Mouse (Mus musculus) spleen, adult 18-20 months (tissue): Measurements from ENCODE around the gene 1700012P22Rik.

Experiments
- DNase-seq, 2 experiments: peaks; one replicate each; pipeline ENCODE4 v3.0.0; 2022; ENCODE audit warnings: mixed read lengths in 2 of 2

Gene 1700012P22Rik

DNA sequence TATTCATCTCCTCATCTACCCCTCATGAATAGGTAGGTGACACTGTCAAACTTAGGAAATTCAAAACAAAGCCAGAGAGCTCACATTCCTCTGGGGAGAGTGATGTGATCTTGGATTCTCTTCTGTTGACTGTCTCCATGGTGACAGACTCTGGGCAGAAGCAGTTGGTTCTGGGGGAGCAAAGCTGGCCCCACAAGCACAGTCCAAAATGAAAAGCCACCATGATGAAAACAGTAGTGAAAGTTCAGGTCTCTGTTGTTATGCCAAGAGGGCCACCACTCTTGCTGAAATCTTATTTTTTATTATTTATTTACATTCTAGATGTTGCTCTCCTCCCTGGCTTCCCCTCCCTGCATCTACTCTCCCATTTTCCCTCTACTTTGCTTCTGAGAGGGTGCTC lies at the start of gene 1700012P22Rik:
1700012P22Rik (minus strand) TSS at position 101 of the 400 bp plus-strand sequence.
- DNase-seq: no peak

DNA sequence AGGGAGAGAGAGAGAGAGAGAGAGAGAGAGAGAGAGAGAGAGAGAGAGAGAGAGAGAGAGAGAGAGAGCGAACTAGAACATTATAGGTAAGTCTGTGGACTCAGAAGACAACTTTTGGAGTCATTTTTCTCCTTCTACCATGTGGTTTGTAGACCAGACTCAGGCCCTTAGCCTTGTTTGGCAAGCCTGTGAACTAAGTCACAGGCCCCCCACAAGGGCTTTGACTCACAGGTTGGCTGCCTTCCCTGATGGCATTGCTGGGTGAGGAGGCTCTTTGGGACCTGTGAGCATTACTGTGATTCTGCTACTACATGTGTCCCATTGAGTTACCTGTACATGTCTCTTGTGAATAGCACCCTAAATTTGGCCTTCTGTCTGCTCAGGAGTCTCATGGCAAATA lies 29.5 kb upstream of the 1700012P22Rik start:
- no peak for DNase-seq

DNA sequence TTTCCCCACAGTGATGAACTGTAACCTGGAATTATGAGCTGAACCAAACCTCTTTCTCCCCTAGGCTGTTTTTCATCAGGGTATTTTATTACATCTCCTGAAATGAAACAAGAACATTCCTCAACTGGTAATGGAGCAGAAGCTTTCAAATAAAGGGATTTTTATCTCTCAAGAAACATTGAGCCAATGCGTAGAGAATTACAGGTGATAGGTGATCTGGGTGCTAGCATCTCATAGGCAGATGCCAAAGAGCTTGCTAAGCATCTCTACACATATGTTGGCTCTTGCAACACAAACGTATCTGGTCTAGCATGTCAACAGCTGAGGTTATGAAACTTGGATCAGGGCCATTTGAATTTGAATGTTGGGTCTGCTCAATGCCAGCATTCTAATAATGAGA lies 26.6 kb upstream of the 1700012P22Rik start:
- no peak for DNase-seq

DNA sequence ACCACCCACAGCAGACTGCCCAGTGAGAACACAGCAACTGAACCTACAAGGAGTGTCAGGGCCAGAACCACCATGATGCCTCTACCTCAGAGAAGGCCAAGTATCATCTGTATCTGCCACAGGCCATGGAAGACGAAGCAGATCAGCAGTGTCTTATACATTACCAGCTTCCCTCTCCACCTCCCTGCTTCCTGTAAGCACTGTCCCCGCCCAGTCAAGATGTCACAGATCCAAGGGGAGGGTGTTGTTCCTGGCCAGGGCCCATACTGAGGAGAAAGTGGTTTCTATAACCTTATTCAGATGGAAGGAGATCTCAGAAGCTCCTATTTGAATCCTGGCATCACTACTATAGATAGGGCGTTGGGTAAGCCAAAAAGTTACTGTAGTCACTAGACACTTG lies 25.1 kb upstream of the 1700012P22Rik start, which contains the start of gene Aadacl3:
Aadacl3 (minus strand) TSS at position 101 of the 400 bp plus-strand sequence.
- no peak for DNase-seq

DNA sequence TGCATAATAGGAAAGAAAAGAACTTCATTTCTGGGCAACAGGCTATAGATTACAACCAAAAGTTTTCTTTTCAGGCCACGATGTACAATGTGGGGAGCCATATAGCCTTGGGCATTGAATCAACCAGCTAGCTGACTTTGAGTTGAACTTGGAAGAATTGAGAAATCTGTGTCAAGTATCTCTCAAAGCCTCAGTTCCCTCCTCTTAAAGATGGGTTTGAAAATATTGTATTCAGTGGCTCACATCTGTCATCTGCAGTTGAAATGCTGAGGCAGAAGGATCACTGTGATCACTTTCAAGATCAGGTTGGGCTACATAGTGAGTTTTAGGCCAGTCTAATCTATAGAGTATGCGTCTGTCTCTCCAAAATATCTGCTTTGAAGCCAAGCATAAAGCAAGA lies 14.6 kb upstream of the 1700012P22Rik start, which contains the start of gene Gm9944:
Gm9944 (minus strand) TSS at position 101 of the 400 bp plus-strand sequence.
- DNase-seq: no peak

DNA sequence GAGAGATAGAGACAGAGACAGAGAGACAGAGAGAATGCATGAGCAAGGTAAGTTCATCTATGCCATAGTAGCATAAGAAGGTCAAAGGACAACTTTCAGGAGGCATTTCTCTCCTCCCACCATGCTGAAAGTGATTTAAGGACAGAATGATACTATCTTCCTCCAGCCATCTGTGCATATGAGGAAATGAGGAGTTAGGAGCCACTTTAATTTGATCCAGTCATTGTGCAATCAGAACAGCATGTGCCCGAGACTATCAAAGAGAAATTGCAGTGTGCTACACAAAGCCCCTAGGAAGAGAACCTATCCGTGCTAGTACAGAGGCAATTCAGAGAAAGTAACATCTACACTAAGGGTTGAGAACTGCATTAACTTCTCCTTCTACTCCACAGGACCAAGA lies 10.0 kb upstream of the 1700012P22Rik start:
- no peak for DNase-seq

DNA sequence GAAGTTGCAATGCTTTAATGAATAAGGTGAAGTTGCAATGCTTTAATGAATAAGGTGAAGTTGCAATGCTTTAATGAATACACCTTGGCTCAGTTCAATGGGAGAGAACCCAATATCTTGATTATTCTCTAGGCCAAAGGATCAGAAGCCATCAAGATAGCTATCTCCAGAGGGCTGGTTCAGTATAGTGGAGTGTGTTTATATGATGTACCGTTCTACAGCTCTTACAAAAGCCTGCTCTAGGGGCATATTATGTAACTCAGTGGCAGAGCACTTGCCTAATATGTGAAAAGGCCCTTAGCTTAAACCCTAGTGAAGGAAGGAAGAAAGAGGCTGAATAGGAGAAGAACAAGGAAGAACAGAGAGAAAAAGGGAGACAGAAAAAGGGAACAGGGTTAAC lies 3.0 kb upstream of the 1700012P22Rik start:
- DNase-seq: no peak

DNA sequence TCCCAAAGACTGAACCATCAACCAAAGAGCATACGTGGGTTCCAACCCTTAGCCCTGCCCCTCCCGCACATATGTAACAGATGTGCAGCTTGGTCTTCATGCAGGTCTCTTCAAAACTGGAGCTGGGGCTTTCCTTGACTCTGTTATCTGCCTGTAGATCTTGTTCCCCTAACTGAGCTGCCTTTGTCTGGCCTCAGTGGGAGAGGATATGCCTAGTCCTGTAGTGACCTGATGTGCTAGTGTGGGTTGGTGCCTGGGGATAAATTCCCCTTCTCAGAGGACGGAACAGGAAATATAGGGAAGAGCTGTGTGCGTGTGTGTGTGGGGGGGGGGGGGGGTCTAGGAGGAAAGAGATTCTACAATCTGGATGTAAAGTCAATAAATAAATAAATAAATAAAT lies 2.5 kb upstream of the 1700012P22Rik start:
- no peak for DNase-seq

DNA sequence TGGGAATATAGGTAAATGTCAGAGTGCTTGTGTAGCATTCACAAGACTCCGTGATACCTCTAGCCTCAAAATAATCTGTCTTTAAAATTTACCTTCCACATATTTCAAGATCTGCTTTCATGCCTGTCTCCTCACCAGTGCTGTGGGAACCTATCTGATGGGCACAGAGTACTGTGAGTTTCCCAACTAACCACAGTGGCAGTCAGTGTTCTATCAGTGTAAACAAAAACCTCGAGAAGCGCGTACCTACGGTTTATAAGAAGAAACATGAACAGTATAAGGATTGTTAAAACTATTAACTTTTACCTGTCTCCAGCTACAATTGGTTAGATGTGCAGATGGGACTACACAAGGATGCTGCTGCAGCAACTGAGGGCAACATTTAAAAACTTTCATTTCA lies 5.4 kb downstream of the 1700012P22Rik start:
- DNase-seq: no peak

DNA sequence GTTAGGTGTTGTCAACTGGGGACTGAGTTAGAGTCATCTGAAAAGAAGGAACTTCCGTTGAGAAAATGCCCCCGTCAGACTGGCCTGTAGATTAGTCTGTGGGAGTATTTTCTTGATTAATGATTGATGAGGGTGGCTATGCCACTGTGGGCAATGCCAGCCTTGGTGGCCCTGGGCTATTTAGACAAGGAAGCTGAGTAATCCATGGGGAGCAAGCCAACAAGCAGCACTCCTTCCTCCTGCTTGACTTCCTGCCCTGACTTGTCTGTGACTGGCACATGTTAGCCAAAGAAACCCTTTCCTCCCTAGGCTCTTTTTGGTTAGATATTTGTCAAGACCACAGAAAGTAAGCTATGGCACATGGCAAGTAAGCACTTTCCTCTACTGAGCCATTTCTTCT lies 7.8 kb downstream of the 1700012P22Rik start:
- no peak for DNase-seq

DNA sequence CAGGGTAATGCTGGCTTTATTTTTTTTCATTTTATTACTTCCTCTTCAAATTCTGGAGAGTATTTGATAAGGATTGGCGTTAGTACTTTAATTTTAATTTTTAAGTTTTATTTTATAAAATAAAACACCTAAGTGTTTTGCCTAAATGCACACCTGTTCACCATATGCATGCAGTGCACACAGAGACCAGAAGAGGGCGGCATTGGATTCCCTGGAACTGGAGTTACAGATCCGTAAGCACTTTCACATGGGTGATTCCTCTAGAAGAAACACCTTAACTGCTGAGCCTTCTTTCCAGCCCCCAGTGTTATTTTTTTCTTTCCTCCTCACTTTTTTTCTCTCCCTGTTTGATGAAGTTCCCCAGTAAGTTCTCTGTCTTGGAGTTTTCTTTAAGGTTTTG lies 9.7 kb downstream of the 1700012P22Rik start:
- no peak for DNase-seq

DNA sequence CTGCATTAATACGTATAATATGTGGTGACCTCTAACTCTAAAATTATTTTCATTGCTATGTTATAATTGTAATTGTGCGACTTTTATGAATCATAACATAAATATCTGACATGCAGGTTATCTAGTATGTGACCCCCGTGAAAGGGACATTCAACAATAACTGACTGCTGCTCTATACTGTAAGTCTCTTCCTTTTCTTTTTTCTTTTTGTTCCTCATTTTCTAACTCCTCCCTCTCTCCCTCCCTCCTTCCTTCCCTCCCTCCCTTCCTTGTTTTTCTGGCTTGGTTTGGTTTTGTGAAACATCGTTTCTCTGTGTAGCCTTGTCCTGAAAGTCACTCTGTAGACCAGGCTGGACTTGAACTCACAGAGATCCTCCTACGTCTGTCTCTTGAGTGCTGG lies 14.0 kb downstream of the 1700012P22Rik start:
- no peak for DNase-seq

DNA sequence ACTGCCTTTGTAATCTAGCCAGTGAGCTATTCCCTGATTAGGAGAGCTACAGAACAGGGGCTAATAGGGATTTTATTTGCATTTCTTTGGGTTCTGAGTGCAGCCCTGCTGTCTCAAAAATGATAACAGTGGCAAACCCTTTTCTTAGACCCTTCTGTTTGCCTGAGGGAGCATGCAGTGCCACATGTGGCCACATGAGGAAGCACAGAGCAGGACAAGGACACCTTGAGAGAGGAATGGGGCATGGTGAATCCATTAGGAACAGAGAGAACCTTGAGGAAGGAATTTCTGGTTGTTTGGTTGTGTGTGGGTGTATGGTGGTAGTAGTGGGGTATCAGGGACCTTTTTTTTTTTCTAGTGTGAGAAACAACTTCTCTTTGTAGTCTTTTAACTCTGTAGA lies 17.9 kb downstream of the 1700012P22Rik start:
- DNase-seq: no peak

DNA sequence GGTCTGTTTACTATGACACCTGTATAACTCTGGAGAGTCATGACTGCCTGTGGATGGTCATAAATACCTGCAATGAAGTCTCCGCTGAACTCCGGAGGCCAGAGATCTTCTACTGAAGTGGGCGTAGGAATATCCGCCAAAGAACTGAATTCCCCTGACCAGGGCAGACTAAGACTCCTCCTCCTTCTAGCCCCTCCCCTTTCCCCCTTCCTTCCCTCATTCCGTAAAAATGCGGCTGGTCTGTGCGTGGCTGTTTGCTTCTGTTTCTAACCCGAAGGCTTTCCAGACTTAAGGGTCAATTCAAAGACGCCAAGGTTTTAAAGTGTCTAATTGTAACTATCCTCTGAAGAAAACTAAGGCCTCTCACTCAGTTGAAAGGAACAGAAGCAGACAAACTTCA lies 30.3 kb downstream of the 1700012P22Rik start, which contains the start of gene Pramef12:
Pramef12 (minus strand) TSS at position 175 of the 400 bp plus-strand sequence.
- no peak for DNase-seq

DNA sequence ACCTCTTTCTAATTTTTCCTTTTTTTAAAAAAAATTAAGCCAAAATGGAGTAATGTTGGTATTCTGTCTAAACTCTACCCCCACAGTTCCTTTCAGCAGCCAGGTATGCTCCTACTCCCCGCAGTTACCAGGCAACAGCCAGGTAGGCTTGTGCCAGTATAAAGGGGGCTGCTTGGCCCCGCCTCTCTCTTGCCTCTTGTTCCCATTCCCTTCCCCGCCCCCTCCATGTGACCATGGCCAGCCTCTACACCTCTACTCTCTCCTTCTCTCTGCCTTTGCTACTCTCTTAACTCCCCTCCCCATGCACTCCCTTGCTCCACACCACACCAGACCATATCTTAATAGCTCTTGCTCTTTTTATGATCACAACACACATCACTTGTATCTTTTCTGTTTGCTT lies 32.3 kb downstream of the 1700012P22Rik start:
- no peak for DNase-seq

DNA sequence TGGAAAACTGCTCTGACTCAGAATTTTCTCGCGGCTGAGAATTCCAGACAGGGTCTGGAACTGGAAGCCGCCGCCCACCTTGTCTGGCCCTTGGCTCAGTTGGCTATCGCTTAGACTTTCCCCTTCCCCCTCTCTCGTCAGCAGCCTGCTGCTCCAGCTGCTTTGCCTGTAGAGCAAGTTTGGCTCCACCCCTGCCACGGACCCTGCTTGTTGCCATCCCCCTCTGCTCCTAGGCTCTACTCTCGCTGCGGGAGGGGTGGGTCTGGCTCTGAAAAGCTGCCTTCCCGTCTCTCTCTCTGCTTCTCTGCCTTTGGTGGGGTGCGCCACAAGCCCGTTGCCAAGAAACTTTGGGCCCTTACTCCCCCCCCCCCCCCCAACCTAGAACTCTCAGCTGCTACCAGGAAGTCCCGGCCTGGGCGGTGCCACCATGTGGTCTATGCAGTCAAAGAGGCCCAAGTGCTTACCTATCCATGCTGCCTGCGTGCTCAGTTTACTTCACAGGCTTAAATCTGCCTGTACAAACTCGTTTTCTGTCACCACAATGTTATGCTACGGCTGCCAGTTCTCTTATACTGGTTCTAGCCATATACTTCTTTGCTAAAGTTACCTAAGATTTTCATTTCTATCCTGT lies 34.0 kb downstream of the 1700012P22Rik start:
- no peak for DNase-seq

DNA sequence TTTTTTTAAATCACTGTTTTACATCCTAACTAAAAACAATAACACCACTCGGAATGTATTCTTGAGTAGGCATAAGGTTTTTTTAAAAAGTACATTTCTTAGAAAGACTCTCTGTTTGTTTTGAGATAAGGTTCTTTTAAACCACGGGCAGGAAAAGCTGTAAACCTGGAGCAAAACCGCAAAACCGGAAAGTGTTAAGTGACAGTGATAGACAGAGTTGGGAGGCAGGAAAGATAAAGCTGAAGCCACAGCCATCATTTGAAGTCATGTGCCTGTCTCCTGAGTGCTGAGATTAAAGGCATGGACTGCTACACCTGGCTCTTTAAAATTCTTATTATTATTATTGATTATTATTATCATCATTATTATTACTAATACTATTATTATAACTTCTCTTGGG lies 35.9 kb downstream of the 1700012P22Rik start:
- DNase-seq: no peak

DNA sequence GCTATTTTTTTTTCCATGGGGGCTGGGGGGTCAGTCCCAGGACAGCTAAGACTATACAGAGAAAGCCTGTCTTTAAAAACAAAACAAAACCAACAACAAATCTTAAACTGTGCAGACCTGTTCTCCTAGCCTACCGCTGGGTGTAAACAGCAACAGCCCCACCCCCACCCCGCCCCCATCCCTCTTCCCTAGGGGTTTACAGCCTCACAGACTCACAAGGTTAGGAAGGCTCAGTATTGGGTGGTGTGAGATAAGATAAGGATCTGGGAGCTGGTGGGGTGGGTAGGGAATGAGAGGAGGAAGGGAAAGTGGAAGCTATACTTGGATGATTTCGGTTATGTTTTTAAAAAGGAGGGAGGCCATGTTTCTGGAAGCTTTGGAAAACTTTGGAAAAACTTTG lies 42.3 kb downstream of the 1700012P22Rik start:
- DNase-seq: no peak

DNA sequence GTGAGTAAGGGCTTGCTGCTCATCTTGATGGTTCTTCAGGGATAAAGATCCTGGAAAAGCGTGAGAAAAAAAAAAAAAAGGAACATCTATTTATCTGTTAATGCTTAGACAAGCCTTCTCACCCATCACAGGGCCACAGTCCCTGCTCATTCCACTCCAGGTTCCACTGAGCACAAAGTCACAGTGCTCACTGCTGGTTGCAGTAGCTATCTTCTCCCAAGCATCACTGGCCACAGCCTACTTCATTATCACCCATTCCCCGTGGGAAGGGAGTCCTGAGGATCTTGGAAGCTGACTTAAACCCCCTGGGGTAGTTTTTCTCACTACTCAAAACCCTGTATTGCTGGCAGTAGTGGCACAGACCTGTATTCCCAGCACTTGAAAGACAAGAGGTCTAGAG lies 60.7 kb downstream of the 1700012P22Rik start, which contains the start of gene Pramef20:
Pramef20 (minus strand) TSS at position 23 of the 400 bp plus-strand sequence.
- DNase-seq: no peak
